Mouse (Mus musculus) Muller cell, postnatal 12 days (primary cell): Measurements from ENCODE around the gene Olfr1348.
"Not testable (repeated sequence)": the region's sequence is repeated elsewhere in the genome, so short reads cannot be mapped to it uniquely, and the experiment has no call there.

Experiments used
- DNase-seq: peaks from one replicate; pipeline ENCODE4 v3.0.0-alpha.2; 2015; ENCODE audit errors: inconsistent ontology term

Gene Olfr1348

GRCm38 (mm10) chr7:6508648-6509047 is at the start of gene Olfr1348:
Gene Olfr1348 (minus strand): TSS chr7:6508748.
- DNase-seq = no peak

- DNase-seq = no peak
Measured at GRCm38 (mm10) chr7:6526141-6526540, 17.6 kb upstream of the Olfr1348 start.

GRCm38 (mm10) chr7:6525001-6525400 is 16.5 kb upstream of the Olfr1348 start:
- no peak for DNase-seq

- DNase-seq = no peak
Measured at GRCm38 (mm10) chr7:6522850-6523249, 14.3 kb upstream of the Olfr1348 start, which contains the start of gene Olfr1349. Gene Olfr1349 (minus strand): TSS chr7:6522950.

GRCm38 (mm10) chr7:6521666-6522065 is 13.1 kb upstream of the Olfr1348 start:
- no peak for DNase-seq

GRCm38 (mm10) chr7:6499655-6500054 is 8.9 kb downstream of the Olfr1348 start, which contains the start of gene Olfr1347:
Gene Olfr1347 (minus strand): TSS chr7:6499755.
- no peak for DNase-seq

- DNase-seq = no peak
Measured at GRCm38 (mm10) chr7:6486841-6487240, 21.7 kb downstream of the Olfr1348 start, which contains the start of gene Olfr5. Gene Olfr5 (minus strand): TSS chr7:6486941.

- DNase-seq = not testable (repeated sequence)
Measured at GRCm38 (mm10) chr7:6477633-6478032, 30.9 kb downstream of the Olfr1348 start.

- no peak for DNase-seq
Measured at GRCm38 (mm10) chr7:6466951-6467350, 41.6 kb downstream of the Olfr1348 start, which contains the start of gene Olfr1346. Gene Olfr1346 (plus strand): TSS chr7:6467101.

GRCm38 (mm10) chr7:6456399-6456798 is 52.1 kb downstream of the Olfr1348 start:
- no peak for DNase-seq

- no peak for DNase-seq
Measured at GRCm38 (mm10) chr7:6455868-6456267, 52.7 kb downstream of the Olfr1348 start, which contains the start of gene Olfr1336. Gene Olfr1336 (plus strand): TSS chr7:6456168.
